Mouse (Mus musculus) adrenal gland, postnatal 10 days (tissue): ENCODE measurements at regions not wholly inside any gene's neighbourhood (a gene's known extent, or its start where the extent isn't known, plus 50 kb on each side); places are given as distances from the start of the nearest gene placed in this dataset.
A peak's percentile ranks its signal among the peaks of the same experiment; 100 is the strongest.

Experiments used
- DNase-seq: peaks from one replicate; pipeline ENCODE4 v3.0.0; 2021; ENCODE audit warnings: mixed read lengths

DNA sequence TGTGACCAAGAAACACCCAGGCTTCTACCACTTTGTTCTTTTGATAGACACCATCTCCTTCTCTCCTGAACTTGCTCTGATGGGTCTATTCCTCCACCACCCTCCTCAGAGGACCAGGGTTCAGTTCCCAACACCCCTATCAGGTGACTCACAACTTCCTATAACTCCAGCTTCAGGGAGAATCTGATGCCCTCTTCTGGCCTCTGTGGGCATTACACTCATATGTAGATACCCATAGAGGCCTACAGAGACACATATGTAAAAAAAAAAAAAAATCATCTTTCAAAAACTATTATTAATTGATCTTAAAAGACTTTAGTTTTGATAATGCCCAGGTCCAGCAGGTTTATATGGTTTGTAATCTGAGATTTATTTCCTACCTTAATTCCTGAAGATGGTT is 505.9 kb upstream of the Tmem132c start:
- DNase-seq, result no peak

DNA sequence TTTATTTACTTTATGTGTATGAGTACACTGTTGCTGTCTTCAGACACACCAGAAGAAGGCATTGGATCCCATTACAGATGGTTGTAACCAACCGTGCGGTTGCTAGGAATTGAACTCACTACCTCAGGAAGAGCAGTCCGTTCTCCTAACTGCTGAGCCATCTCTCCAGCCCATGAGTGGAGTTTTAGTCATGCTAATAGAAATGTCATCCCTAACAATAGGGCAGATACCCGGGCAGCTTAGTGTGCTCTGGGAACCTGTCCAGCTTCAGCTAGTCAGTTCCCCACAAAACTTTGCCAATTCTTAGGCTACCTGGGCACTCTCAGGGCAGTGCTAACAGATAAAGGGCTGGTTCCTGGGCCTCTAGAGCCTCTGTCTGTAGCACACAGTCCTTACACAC is 503.9 kb upstream of the Tmem132c start:
- DNase-seq, result no peak

DNA sequence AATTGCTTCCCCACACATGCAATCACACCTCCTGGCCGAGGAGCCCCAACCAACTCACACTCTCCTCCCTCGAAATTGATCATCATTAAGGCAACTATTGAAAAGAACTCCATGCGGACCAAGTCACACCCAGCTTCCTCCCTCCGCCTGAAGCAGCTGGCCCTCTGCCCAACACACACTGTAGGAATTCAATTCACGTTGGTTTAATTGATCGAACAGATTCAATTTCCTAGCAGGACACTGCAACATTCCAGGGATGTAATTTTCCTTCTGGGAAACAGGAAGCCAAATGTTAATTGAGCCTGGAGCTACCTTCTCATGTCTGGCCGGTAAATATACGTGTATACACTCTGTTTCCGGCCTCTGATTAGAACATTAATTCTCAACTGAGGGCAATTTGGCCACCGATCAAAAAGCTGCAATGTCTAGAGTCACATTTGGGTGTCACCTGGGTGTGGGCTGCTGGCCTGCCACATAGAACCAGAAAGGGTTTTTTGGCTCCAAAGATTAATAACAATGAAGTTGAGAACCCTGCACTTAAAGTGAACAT is 500.7 kb upstream of the Tmem132c start:
- DNase-seq, result no peak

DNA sequence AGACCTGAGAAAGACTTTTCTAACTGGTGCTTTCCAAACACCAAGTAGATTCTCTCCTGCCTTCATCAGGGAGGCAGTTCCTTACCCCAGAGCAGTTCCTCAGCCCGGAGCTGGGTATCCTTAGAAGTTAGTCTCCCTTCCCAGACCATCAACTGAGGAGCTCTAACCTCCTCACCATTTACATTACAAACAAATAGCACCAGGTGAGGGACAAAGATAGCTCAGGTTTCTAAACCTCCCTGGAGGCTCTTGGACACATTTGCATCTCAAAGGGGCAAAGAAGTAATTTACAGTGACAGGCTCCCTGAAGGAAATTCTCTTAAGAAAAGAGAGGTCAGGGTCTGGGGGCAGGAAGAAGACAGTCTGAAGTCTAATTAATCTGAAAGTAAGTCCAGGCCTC is 486.5 kb upstream of the Tmem132c start:
- DNase-seq, result no peak

DNA sequence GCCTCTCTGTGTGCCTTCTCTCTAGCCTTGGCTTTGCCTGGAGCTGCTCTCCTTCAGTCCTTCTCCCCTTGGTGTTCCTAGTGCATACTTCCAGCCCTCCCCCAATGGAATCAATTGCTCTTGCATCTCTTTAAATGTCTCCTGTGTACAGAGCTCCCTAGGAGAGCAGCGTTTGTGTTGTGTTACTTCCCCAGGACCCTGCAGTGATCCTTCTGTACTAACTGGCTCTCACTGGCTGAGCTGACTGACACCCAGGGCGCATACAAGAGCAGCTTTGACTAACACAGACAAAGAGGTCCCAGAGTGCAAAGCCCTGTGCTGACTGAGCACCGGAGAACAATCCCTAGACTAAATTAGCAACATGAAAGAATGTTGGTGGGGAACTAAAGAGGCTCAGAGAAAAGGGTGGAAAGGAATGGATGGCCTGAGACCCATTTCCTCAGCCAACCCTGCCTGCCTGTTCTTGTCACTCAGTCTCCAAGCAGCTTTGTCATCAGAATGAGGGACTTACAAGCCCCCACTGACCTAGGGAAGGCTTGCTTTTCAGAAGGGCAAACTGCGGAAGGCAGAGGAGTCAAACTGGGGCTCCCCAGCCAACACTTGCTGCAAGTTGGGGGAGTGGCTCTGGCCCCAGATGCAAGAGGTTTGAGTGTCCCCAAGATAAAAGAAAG is 476.4 kb upstream of the Tmem132c start:
- no peak for DNase-seq

DNA sequence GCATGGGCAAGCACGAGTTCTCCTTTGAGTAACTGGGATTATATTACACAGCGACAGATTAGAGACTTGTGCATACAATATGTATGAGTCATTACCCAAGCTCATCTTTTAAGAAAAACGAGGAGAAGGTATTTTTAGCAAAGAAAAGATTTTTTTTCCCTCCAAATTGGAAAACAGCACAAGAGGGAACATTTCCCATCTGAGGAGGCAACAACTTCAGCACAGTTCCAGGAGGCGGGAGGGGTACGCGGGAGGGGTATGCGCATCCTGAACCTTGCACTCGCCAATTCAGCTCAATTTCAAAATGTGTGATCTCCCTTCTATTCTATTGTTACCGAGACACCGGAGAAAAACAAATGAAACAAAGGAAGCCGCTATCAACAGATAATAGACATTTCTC is 472.6 kb upstream of the Tmem132c start:
- no peak for DNase-seq

DNA sequence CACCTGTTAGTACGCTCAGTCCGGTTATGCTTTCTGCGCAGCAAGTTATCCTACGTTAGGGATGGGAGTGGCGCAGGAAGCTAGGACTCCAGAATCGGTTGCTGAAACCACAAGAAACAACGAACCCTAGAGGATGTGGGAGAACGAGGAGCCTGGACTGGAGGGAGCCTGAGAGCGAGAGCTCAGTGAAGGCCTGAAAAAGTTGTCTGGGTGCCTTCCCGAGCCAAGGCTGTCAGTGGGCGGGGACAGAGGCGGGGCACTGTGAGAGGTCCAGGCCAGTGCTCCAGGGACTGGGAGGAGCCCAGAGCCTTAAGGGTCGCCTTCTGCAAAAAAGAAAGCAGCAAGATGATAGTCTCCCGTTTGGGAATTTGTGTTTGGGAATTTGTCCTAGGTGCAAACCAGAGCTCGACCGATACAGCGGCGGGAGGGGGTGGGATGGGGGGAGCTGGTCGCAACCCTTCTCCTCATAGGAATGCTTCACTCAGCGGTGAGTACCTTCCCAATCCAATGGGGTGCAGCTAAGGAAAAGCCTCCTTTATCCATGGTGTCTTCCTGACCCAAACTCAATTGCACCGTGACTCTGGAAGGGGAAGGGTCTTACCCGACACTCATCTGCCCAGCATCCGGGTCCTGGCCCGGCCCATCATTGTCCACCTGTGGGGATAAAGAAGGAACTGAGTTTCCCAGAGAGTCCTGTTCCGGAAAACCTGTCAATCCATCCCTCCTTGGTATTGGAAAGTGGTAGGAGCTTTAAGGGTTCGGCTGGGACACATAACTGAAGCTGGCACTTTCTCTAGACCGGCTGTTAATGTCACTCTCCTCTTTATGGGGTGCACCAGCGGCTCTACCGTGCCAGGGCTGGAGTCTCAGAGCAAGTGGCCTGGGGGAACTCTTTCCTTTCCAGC is 453.6 kb upstream of the Tmem132c start:
- DNase-seq, result peak; percentile 83

DNA sequence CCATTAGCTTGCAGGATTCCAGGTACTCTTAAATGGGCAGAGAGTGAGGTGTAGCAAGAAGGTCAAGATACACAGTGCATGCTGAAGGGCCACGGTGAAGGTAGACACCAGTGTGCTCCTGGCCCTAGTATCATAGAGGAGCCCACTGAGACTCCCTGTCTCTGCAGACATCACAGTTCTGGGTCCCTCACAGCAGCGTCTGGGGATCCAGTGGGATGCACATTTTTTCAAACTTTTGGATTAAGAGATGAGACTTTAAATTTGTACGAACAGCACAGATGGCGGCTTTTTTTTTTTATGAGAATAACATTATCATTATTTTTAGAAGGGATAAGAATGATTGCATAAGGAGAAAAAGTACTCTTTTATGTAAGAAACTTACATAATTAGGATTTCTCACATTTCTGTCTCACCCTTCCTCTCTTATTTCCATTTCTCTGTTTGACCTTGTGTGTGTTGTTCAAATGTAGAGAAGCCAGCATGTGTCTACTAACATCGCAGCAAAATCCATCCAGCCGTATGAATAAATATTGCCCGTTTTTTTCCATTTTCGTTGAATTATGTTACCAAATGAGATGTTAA is 441.8 kb upstream of the Tmem132c start:
- DNase-seq, result no peak

DNA sequence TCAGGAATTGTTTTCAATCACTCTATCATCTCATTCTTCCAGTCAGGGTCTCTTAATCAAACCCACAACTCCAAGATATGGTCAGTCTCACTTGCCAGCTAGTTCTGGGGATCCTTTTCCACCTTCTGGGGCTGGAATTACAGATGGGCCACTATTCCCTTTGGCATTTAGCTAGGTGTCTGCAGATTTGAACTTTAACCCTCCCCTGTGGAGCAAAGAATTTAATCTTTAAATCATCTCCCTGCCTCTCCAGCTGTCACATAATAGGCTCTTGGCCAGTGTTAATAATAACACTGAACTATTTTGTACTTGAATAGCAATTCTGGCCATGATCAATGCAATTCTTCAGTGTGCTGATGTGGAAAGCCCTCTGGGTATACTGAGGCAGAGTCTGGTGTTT is 435.0 kb upstream of the Tmem132c start:
- no peak for DNase-seq

DNA sequence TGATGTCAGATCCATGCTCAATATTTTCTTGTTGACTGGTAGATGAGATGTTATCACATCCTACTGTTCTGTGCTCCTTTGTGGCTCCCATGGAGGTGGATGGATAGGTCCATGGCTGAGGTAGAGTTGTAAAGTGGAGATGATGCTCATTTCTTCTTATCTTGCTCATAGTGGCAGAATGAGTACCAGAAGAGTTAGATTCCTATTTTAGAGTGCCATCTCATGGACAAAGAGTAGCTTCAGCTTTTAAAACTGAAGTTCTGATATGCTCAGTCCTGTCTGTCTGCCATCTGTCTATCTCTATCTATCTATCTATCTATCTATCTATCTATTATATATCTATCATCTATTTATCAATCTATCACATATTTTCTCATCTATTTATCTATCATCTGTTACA is 425.5 kb upstream of the Tmem132c start:
- DNase-seq, result no peak

DNA sequence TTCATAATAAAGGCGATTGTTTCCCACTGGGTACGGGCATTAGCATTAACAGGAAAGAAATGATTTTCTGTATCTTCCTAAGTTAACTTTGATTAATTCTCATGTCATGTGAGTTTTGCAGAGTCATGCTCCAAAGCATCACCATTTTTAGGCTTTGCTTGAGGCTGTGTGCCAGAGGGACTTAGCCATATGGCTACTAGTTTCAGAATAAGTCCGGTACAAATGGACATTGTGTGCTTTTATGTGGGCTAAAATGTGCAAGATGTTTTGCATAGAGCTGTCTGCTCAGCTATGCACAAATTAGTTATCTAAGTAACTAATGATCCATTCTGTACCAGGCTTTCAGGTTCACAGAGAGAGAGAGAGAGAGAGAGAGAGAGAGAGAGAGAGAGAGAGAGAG is 406.2 kb upstream of the Tmem132c start:
- no peak for DNase-seq

DNA sequence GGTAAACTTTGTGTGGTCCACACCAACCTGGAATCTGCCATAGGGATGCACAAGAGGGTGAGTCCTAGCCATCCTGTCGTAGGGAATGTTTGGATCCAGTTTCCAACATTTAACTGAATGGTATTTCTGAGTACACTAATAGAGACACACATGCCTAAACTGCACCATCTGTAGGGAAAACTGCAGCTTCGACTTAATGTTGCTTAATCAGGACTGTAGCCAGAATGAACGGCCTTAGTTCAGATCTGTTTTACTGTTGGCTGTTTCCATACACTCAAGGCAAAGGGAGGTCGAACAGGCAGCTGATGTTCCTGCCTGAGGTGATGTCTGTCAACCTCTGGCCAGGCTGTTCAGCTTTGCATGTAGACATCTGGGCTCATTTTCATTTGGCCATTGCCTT is 399.0 kb upstream of the Tmem132c start:
- no peak for DNase-seq

DNA sequence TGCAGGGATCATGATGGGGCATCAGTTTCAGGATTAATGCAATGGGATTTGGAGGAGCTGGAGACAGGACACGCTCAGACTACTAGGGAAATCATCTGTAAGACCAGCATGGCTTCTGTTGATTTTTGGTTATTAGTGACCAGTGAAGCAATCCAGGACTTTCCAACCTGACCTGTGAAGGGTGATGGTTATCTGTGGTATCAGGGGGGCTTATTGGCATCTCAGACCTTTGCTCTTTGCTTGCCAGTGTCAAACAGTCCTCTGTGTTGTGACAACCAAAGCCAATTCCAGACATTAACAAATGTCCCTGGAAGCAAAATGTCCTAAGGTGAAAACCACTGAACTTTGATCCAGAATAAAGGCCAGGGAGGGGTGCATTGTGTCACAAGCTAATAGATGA is 379.5 kb upstream of the Tmem132c start:
- DNase-seq, result no peak

DNA sequence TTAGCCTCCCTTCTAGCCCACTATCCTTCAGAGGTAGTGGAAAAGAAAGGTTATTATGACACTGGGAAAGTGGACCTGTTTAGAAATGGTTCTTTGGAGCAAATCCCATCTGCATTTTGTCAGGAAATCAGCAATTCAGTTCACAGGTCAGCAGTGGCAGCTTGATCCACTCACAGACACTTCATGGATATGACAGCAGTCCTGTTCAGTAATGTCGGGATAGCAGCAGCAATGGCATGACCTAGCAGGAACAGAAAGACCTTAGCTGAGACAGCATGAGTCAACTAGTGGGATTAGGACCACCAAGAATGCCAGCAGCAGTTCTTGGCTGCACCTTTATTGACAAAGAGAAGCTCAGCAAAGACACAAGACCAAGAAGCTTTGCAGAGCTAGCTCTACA is 365.8 kb upstream of the Tmem132c start:
- DNase-seq, result no peak

DNA sequence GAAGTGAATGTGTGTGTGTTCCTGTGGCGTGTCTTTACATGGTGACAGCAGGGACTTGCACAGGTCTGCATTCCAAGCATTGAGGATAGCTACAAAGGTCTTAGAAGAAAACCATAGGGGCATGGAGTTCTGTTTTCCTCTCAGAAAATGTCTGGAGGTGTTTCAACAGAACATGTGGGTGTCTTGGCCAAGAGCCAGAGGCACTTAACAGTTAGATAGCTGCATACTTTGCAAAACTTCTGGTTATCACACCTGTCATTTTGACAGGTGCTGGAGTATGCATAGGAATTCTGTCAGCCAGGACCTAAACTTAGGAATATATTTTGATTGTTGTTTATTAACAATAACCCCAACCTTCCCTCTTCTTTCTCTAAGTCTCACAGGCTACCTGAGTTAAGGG is 350.9 kb upstream of the Tmem132c start:
- DNase-seq, result no peak

DNA sequence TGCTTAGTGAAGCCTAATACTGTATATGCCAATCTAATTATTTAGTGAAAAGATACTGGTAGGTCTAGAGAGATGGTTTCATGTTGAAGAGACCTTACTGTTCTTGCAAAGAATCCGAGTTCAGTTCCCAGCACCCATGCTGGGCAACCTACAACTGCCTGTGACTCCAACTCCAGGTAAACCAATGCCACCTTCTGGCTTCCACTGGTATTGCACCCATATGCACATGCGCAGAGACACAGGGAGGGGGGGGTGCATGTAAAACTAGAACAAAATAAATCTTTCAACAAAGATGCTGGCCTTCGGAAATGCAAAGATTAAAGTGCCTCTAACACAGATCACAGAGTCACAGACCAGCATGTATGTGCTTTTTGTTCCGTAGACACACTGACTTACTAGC is 348.5 kb upstream of the Tmem132c start:
- DNase-seq, result no peak

DNA sequence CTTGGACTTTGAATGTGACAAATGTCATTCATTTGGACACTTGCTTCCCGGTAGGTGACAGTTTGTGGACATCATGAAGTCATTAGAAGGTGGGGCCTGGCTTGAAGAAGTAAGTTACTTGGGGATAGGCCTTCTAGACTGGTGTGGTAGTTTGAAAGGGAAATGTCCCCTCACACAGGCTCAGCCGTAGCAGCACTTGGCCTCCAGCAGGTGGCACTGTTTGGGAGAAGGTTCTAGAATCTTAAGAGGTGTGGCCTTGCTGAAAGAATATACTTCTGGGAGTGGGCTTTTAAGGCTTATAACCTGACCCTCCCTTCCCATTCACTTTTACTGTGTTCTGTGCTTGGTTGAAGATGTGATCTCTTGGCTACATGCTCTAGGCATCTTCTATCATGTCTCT is 331.5 kb upstream of the Tmem132c start:
- DNase-seq, result no peak

DNA sequence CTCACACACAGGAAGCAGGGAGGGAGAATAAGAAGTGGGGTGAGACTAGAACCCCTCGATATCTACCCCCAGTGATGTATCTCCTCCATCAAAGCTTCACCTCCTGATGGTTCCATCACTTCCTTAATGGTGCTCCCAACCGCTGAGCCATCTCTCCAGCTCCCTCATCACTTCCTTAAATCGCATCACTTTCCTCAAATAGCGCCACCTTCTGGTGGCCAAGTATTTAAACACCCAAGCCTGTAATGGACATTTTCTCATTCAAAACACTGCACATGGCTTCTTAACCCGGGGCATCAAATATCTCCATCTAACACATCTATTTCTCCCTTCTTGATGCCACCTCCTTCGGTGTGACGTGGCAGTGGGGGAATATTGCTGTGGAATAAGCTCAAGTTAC is 324.3 kb upstream of the Tmem132c start:
- no peak for DNase-seq

DNA sequence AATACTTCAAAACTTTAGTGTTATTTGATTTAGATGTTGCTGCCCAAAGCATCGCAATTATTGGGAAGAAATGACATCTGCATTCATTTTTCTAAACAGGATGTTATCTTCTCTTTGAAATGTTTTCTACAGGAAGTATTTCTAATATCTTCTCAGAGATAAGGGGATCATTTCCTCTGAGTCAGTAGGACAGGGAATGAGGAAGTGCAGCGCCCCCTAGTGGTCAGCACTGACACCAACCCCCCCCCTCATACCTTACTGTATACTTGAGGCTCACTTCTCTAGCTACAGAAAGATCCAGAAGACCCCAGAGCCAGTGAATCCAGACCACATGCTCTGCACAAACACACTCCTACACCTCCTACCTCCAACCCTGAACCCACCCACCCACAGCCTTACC is 308.1 kb upstream of the Tmem132c start:
- DNase-seq, result no peak

DNA sequence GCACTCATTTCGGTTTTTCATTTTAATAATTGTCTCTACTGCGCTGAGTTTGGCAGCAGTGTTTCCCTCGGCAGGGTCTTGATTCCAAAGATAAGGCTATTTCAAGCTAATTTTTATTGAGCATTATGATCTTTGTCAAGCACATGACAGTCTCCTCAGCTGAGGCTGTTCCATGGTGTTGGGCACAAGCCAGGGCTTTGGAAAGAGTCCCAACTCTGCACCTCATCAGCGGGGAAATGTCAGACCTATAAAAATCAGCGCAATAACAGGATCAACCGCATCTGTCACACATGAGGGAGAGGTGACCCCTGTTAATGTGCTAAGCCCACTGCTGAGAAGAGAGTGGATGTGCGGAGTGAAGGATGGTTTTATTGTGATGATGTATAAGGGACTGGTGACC is 296.7 kb upstream of the Tmem132c start:
- DNase-seq, result no peak

DNA sequence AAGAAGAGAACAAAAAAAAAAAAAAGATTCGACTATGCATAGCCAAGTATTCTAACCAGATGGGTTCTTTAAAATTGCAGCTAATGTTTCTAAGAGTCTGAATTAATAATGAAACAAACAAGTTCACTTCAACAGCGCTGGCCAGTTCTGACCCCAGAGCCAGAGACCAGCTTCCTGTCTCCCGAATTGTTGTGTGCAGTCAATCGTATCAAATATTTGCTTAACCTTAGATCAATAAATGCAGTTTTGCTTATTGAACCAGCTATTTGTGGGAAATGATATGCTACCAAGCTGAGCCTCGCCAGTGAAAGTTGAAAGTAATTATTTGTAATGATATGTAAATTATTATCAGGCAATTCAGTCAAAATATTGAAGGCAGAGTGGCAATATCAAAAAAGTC is 287.4 kb upstream of the Tmem132c start:
- DNase-seq, result no peak

DNA sequence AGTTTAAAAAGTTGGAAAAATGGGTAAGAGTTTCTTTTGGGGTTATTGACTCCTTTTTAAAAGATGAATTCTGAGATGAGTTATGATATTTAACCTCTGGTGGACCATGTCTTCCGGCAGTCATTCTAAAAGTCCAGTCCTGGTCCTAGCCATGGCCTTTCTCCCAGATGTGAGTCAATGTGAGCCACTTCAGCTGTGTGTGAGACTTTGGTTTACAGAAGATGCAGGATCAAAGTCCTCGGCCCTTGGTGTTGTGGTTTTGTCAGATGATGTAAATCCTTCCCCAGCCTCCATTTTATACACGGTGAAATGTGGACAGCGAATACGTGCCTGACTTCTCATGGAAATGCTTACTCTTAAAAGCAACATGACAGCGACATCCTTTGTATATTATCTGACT is 287.0 kb upstream of the Tmem132c start:
- no peak for DNase-seq

DNA sequence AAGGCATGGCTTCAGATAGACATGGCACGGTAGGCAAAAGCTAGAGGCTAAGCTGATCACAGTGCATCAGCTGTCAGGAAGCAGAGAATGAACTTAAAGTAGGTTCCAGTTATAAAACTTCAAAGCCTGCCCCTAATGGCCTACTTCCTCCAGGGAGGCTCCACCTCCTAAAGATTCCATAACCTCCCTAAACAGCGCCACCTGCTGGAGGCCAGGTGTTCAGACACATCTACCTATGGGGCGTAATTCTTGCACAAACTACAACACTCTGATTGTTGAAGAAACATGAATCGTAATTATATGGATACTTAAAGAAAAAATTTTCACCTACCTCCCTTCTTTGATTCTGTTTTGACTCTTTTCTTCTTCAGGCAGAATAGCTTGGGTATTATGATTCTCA is 277.0 kb upstream of the Tmem132c start:
- no peak for DNase-seq
